Mouse (Mus musculus) spleen, adult 2 months (tissue): ENCODE results near the gene Nolc1.

ENCODE experiments used
- CTCF ChIP-seq: fragments of 200-500 bp; IDR thresholded peaks from 2 replicates; pipeline ENCODE4 v1.5.1; 2011; ENCODE audit warnings: mild to moderate bottlenecking, inconsistent platforms; ENCODE audit not compliant: insufficient read depth, insufficient read length, insufficient replicate concordance; ENCODE audit errors: extremely low read depth
- POLR2A ChIP-seq: fragments of 200-500 bp; IDR thresholded peaks from 2 replicates; pipeline ENCODE4 v1.6.1; 2011; ENCODE audit warnings: low read depth, low read length, inconsistent platforms

DNA sequence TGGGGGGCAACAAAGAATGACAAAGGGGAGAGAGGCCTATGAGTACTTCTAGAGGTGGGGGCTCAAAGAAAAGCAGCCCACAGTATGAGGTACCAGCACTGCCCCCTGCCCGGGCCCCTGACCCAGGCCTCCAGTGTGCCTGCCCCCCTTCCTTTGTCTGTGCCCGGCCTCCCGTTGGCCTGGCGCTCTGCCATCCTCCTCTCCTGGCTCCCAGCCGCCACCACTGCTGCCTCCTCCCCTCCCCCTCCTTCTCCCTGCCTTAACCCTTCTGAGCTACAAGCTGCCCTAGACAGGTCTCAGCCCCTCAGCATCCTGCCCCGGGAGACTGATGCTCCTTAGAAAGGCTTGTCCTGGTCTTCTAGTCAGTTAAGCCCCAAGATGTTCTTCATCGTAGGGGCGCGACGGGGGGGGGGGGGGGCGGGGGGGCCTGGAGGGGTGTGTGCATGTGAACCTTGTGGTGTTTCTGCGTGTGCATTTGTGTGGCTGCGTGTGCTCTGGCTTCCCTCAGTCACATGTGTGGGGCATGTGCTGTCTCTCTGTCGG is 33.7 kb upstream of the Nolc1 start:
- no peak for TF ChIP-seq CTCF
- no peak for TF ChIP-seq POLR2A
